Mouse (Mus musculus) spleen, adult 2 months (tissue): ENCODE results near the gene Cox4i2.

ENCODE experiments used
- CTCF ChIP-seq: fragments of 200-500 bp; IDR thresholded peaks from 2 replicates; pipeline ENCODE4 v1.5.1; 2011; ENCODE audit warnings: mild to moderate bottlenecking, inconsistent platforms; ENCODE audit not compliant: insufficient read depth, insufficient read length, insufficient replicate concordance; ENCODE audit errors: extremely low read depth
- POLR2A ChIP-seq: fragments of 200-500 bp; IDR thresholded peaks from 2 replicates; pipeline ENCODE4 v1.6.1; 2011; ENCODE audit warnings: low read depth, low read length, inconsistent platforms

DNA sequence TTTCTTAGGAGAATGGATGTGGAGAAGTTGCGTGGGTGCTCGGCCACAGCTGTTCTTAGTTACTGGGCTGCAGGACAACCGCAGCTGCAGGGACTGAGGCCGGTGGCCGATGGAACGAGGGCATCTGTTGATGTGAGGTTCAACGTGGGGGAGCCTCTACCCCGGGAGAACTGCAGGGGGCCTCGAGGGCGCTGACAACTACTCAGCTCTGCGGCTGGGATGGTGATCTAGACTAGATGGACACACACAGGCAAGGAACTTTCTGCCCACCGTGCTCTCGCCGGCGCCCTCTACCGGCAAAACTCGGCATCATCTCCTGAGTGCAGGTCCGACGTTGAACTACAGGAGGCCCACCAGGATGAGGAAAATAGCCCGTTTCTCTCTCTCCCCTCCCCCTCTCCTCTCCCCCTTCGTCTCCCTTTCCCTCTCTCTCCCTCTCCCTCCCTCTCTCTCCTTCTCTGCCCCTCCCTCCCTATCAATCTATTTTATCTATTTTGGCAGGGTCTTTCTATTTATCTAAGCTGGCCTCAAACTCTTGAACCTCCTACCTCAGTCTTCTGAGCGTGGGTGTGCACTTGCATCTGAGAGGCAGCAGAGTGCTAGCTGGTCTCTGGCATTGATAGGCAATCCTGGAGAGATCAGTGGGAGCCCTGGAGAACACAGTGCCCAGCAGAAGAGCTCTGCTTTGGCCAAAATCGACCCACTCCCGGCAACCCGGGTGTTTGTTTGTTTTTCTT, 12.6 kb downstream of the Cox4i2 start:
- TF ChIP-seq POLR2A: no peak
- TF ChIP-seq CTCF: peak; percentile 95
